Mouse (Mus musculus) E14TG2a.4 (cell line): ENCODE data around the gene Fam49a.

ENCODE experiments used
- CTCF ChIP-seq: conservative IDR thresholded peaks from 2 replicates; pipeline ENCODE4 v1.5.1; 2014; ENCODE audit warnings: low read length
- NANOG ChIP-seq: IDR thresholded peaks from 2 replicates; pipeline ENCODE4 v1.6.1; 2014; ENCODE audit warnings: borderline replicate concordance, low read length, mixed read lengths
- POU5F1 ChIP-seq: IDR thresholded peaks from 2 replicates; pipeline ENCODE4 v1.6.1; 2014; ENCODE audit warnings: low read length, borderline replicate concordance

- TF ChIP-seq CTCF = no peak
- TF ChIP-seq NANOG = no peak
- TF ChIP-seq POU5F1 = no peak
These were observed 30.2 kb downstream of the Fam49a start for GRCm38 (mm10) chr12:12292043-12292618.
